Mouse (Mus musculus) cerebellum, adult 2 months (tissue): ENCODE data around the gene Mast4. TPM values are rescaled to one million over a fixed set of nuclear protein-coding genes. Genes with fewer than 3 reads are reported as not detected.

Experiments used
- DNase-seq, 2 experiments: peaks; one replicate each; pipeline ENCODE4 v3.0.0; 2021
- H3K27ac ChIP-seq: fragments of 200-500 bp; 2 replicates; pipeline ENCODE4 v1.5.1; 2012; ENCODE audit warnings: low read length, control low read depth, inconsistent platforms; ENCODE audit not compliant: insufficient read depth
- H3K27me3 ChIP-seq: fragments of 200-500 bp; 2 replicates; pipeline ENCODE4 v1.6.1; 2012; ENCODE audit warnings: inconsistent platforms, mild to moderate bottlenecking, low read length, moderate library complexity; ENCODE audit not compliant: control insufficient read depth, insufficient read depth
- H3K4me1 ChIP-seq: fragments of 200-500 bp; 2 replicates; pipeline ENCODE4 v1.6.1; 2011; ENCODE audit warnings: low read length; ENCODE audit not compliant: control insufficient read depth, insufficient read depth
- H3K4me3 ChIP-seq: fragments of 200-500 bp; replicated peaks from 2 replicates; pipeline ENCODE3; 2011; ENCODE audit warnings: mild to moderate bottlenecking, low read depth, low read length, control low read depth; ENCODE audit not compliant: insufficient read depth
- CTCF ChIP-seq: fragments of 200-500 bp; IDR thresholded peaks from 2 replicates; pipeline ENCODE4 v1.5.1; 2011; ENCODE audit warnings: low read depth, mild to moderate bottlenecking, control low read depth, low read length, moderate library complexity, borderline replicate concordance; ENCODE audit not compliant: insufficient read depth
- POLR2A ChIP-seq: fragments of 200-500 bp; IDR thresholded peaks from 2 replicates; pipeline ENCODE4 v1.6.1; 2011; ENCODE audit warnings: low read length, control low read depth, borderline replicate concordance; ENCODE audit not compliant: insufficient read depth
- WGBS: fragments of 180-500 bp; shearing (Covaris S2); methylation state at CpG from one replicate; pipeline ENCODE4 v1.1.7; 2018; 5-methylcytosine and 5-hydroxymethylcytosine counted together
- polyA plus RNA-seq: library from polyadenylated mRNA; depleted of rRNA; stranded (reverse); fragments of >200 nt; gene quantifications from 2 replicates; pipeline ENCODE4 v1.2.3, GENCODE M21; 2012

Gene Mast4
- polyA plus RNA-seq, 1 experiment, result 21.2 TPM

GRCm38 (mm10) chr13:102947546-102947945, 386.8 kb downstream of the Mast4 start:
- WGBS, result 20% methylated on average over 2 of the region's 2 CpGs
- H3K27me3 ChIP-seq, result no peaks in the 10 kb centered on the region; the same call in 1 of the 2 replicates
- no peak for DNase-seq
- peak overlapping the region; percentile 47; the same call in 1 of the 2 replicates for H3K27ac ChIP-seq
- no peak overlapping the region for H3K4me3 ChIP-seq
- H3K4me1 ChIP-seq, result no peaks in the 10 kb centered on the region; the same call in 1 of the 2 replicates
- TF ChIP-seq CTCF (no peak), POLR2A (no peak)

GRCm38 (mm10) chr13:102946024-102946821, 388.1 kb downstream of the Mast4 start:
- Histone ChIP-seq H3K27me3 (no peaks in the 10 kb centered on the region; the same call in 1 of the 2 replicates), H3K4me1 (no peaks in the 10 kb centered on the region; the same call in 1 of the 2 replicates), H3K27ac (peak overlapping the region; percentile 56; the same call in 1 of the 2 replicates), H3K4me3 (no peak overlapping the region)
- WGBS, result 26% methylated on average over 13 of the region's 13 CpGs
- DNase-seq, result peak in 1 of 2 experiments; percentile 22
- TF ChIP-seq POLR2A, result no peak
- TF ChIP-seq CTCF, result no peak

- Histone ChIP-seq H3K27me3 (no peaks in the 10 kb centered on the region), H3K27ac (no peak overlapping the region; the same call in 1 of the 2 replicates), H3K4me1 (no peaks in the 10 kb centered on the region; the same call in 1 of the 2 replicates), H3K4me3 (no peak overlapping the region)
- no peak for DNase-seq
- TF ChIP-seq CTCF (no peak), POLR2A (no peak)
- WGBS, result 94% methylated on average over 7 of the region's 7 CpGs
Measured at GRCm38 (mm10) chr13:102945450-102945849, 388.8 kb downstream of the Mast4 start.

GRCm38 (mm10) chr13:102944516-102944915, 389.8 kb downstream of the Mast4 start:
- no peak overlapping the region for H3K27ac ChIP-seq
- H3K4me3 ChIP-seq, result no peak overlapping the region
- 85% methylated on average over 4 of the region's 4 CpGs for WGBS
- DNase-seq, result no peak
- TF ChIP-seq CTCF (no peak), POLR2A (no peak)
- no peaks in the 10 kb centered on the region; the same call in 1 of the 2 replicates for H3K4me1 ChIP-seq
- no peaks in the 10 kb centered on the region for H3K27me3 ChIP-seq

GRCm38 (mm10) chr13:102942557-102942956, 391.7 kb downstream of the Mast4 start:
- no peak overlapping the region for H3K4me3 ChIP-seq
- no peaks in the 10 kb centered on the region for H3K27me3 ChIP-seq
- no peak for DNase-seq
- TF ChIP-seq POLR2A, result no peak
- no peak for TF ChIP-seq CTCF
- H3K4me1 ChIP-seq, result no peaks in the 10 kb centered on the region; the same call in 1 of the 2 replicates
- 74% methylated on average over 2 of the region's 2 CpGs for WGBS
- H3K27ac ChIP-seq, result no peak overlapping the region

GRCm38 (mm10) chr13:102940476-102940875, 393.8 kb downstream of the Mast4 start:
- Histone ChIP-seq H3K27ac (no peak overlapping the region), H3K4me1 (no peaks in the 10 kb centered on the region), H3K4me3 (no peak overlapping the region), H3K27me3 (no peaks in the 10 kb centered on the region)
- TF ChIP-seq POLR2A (no peak), CTCF (no peak)
- WGBS, result 79% methylated on average over 6 of the region's 6 CpGs
- no peak for DNase-seq

GRCm38 (mm10) chr13:102936233-102936632, 398.1 kb downstream of the Mast4 start:
- H3K4me3 ChIP-seq, result no peak overlapping the region
- WGBS, result 100% methylated on average over 2 of the region's 2 CpGs
- no peak for TF ChIP-seq CTCF
- no peak for TF ChIP-seq POLR2A
- H3K4me1 ChIP-seq, result no peaks in the 10 kb centered on the region
- DNase-seq, result no peak
- H3K27ac ChIP-seq, result no peak overlapping the region
- H3K27me3 ChIP-seq, result no peaks in the 10 kb centered on the region

GRCm38 (mm10) chr13:102935788-102936187, 398.5 kb downstream of the Mast4 start:
- Histone ChIP-seq H3K4me3 (no peak overlapping the region), H3K4me1 (no peaks in the 10 kb centered on the region), H3K27me3 (no peaks in the 10 kb centered on the region), H3K27ac (no peak overlapping the region)
- WGBS, result 92% methylated on average over 3 of the region's 3 CpGs
- DNase-seq, result no peak
- TF ChIP-seq CTCF, result no peak
- TF ChIP-seq POLR2A, result no peak
